Mouse (Mus musculus): ENCODE measurements around the gene Cdk2ap2. TPM values are rescaled to one million over a fixed set of nuclear protein-coding genes. Genes with fewer than 3 reads are reported as not detected.
"Not testable (repeated sequence)": the region's sequence is repeated elsewhere in the genome, so short reads cannot be mapped to it uniquely, and the experiment has no call there.

The Cdk2ap2 gene
- polyA plus RNA-seq, 1 experiment: 200 TPM

- no peak for DNase-seq
- Histone ChIP-seq H3K4me3 (replicated peaks; ENCODE audit: extremely low read depth, low read depth, low read length) (no peak overlapping the region), H3K4me1 (ENCODE audit: control insufficient read depth, insufficient read depth, low read length) (no peaks in the 10 kb centered on the region)
- TF ChIP-seq CTCF (IDR thresholded peaks at IDR 0.05; ENCODE audit: insufficient read depth, low read length): no peak
- TF ChIP-seq POLR2A (IDR thresholded peaks at IDR 0.05; ENCODE audit: borderline replicate concordance, extremely low read depth, low read depth, low read length): no peak
- WGBS: 40% methylated on average over 6 of the region's 6 CpGs
Measured at GRCm38 (mm10) chr19:4066280-4066679, 30.7 kb upstream of the Cdk2ap2 start.

GRCm38 (mm10) chr19:4066877-4067276, 30.1 kb upstream of the Cdk2ap2 start:
- Histone ChIP-seq H3K4me1 (ENCODE audit: control insufficient read depth, insufficient read depth, low read length) (no peaks in the 10 kb centered on the region), H3K4me3 (replicated peaks; ENCODE audit: extremely low read depth, low read depth, low read length) (no peak overlapping the region)
- no peak for TF ChIP-seq CTCF (IDR thresholded peaks at IDR 0.05; ENCODE audit: insufficient read depth, low read length)
- no peak for TF ChIP-seq POLR2A (IDR thresholded peaks at IDR 0.05; ENCODE audit: borderline replicate concordance, extremely low read depth, low read depth, low read length)
- DNase-seq: no peak

- not testable (repeated sequence) for H3K4me3 ChIP-seq (replicated peaks; ENCODE audit: extremely low read depth, low read depth, low read length); H3K4me1 ChIP-seq (ENCODE audit: control insufficient read depth, insufficient read depth, low read length); DNase-seq
- 94% methylated on average over 2 of the region's 2 CpGs for WGBS
Measured at GRCm38 (mm10) chr19:4068242-4068641, 28.7 kb upstream of the Cdk2ap2 start.

GRCm38 (mm10) chr19:4068717-4069410, 28.1 kb upstream of the Cdk2ap2 start:
- TF ChIP-seq CTCF (IDR thresholded peaks at IDR 0.05; ENCODE audit: insufficient read depth, low read length) (no peak), POLR2A (IDR thresholded peaks at IDR 0.05; ENCODE audit: borderline replicate concordance, extremely low read depth, low read depth, low read length) (no peak)
- DNase-seq: no peak
- Histone ChIP-seq H3K4me1 (ENCODE audit: control insufficient read depth, insufficient read depth, low read length) (no peaks in the 10 kb centered on the region), H3K4me3 (replicated peaks; ENCODE audit: extremely low read depth, low read depth, low read length) (no peak overlapping the region)
- WGBS: 67% methylated on average over 15 of the region's 15 CpGs

GRCm38 (mm10) chr19:4070311-4070710, 26.7 kb upstream of the Cdk2ap2 start:
- 80% methylated on average over 15 of the region's 15 CpGs for WGBS
- Histone ChIP-seq H3K4me1 (ENCODE audit: control insufficient read depth, insufficient read depth, low read length) (no peaks in the 10 kb centered on the region), H3K4me3 (replicated peaks; ENCODE audit: extremely low read depth, low read depth, low read length) (no peak overlapping the region)
- TF ChIP-seq CTCF (IDR thresholded peaks at IDR 0.05; ENCODE audit: insufficient read depth, low read length) (no peak), POLR2A (IDR thresholded peaks at IDR 0.05; ENCODE audit: borderline replicate concordance, extremely low read depth, low read depth, low read length) (no peak)
- DNase-seq: no peak

GRCm38 (mm10) chr19:4070756-4071155, 26.2 kb upstream of the Cdk2ap2 start:
- DNase-seq: no peak
- WGBS: 69% methylated on average over 8 of the region's 8 CpGs
- no peak overlapping the region for H3K4me3 ChIP-seq (replicated peaks; ENCODE audit: extremely low read depth, low read depth, low read length)
- no peak for TF ChIP-seq POLR2A (IDR thresholded peaks at IDR 0.05; ENCODE audit: borderline replicate concordance, extremely low read depth, low read depth, low read length)
- no peak for TF ChIP-seq CTCF (IDR thresholded peaks at IDR 0.05; ENCODE audit: insufficient read depth, low read length)
- H3K4me1 ChIP-seq (ENCODE audit: control insufficient read depth, insufficient read depth, low read length): no peaks in the 10 kb centered on the region

- Histone ChIP-seq H3K4me3 (replicated peaks; ENCODE audit: extremely low read depth, low read depth, low read length) (no peak overlapping the region), H3K4me1 (ENCODE audit: control insufficient read depth, insufficient read depth, low read length) (no peaks in the 10 kb centered on the region)
- no peak for DNase-seq
- TF ChIP-seq CTCF (IDR thresholded peaks at IDR 0.05; ENCODE audit: insufficient read depth, low read length) (no peak), POLR2A (IDR thresholded peaks at IDR 0.05; ENCODE audit: borderline replicate concordance, extremely low read depth, low read depth, low read length) (no peak)
- WGBS: 92% methylated on average over 6 of the region's 6 CpGs
Measured at GRCm38 (mm10) chr19:4071406-4071805, 25.6 kb upstream of the Cdk2ap2 start.

GRCm38 (mm10) chr19:4072706-4073424, 24.1 kb upstream of the Cdk2ap2 start:
- no peak for DNase-seq

GRCm38 (mm10) chr19:4075531-4075930, 21.5 kb upstream of the Cdk2ap2 start:
- WGBS: 90% methylated on average over 1 of the region's 1 CpGs
- Histone ChIP-seq H3K4me1 (ENCODE audit: control insufficient read depth, insufficient read depth, low read length) (no peaks in the 10 kb centered on the region), H3K4me3 (replicated peaks; ENCODE audit: extremely low read depth, low read depth, low read length) (no peak overlapping the region)
- TF ChIP-seq POLR2A (IDR thresholded peaks at IDR 0.05; ENCODE audit: borderline replicate concordance, extremely low read depth, low read depth, low read length) (no peak), CTCF (IDR thresholded peaks at IDR 0.05; ENCODE audit: insufficient read depth, low read length) (no peak)
- DNase-seq: no peak

More at GRCm38 (mm10) chr19:4072706-4073424, 24.1 kb upstream of the Cdk2ap2 start:
- TF ChIP-seq CTCF (IDR thresholded peaks at IDR 0.05; ENCODE audit: insufficient read depth, low read length) (no peak), POLR2A (IDR thresholded peaks at IDR 0.05; ENCODE audit: borderline replicate concordance, extremely low read depth, low read depth, low read length) (no peak)
- Histone ChIP-seq H3K4me1 (ENCODE audit: control insufficient read depth, insufficient read depth, low read length) (no peaks in the 10 kb centered on the region), H3K4me3 (replicated peaks; ENCODE audit: extremely low read depth, low read depth, low read length) (no peak overlapping the region)
- WGBS: 76% methylated on average over 6 of the region's 6 CpGs

- TF ChIP-seq POLR2A (IDR thresholded peaks at IDR 0.05; ENCODE audit: borderline replicate concordance, extremely low read depth, low read depth, low read length): no peak
- TF ChIP-seq CTCF (IDR thresholded peaks at IDR 0.05; ENCODE audit: insufficient read depth, low read length): no peak
- no peak for DNase-seq
- WGBS: 72% methylated on average over 1 of the region's 1 CpGs
- H3K4me3 ChIP-seq (replicated peaks; ENCODE audit: extremely low read depth, low read depth, low read length): no peak overlapping the region
- H3K4me1 ChIP-seq (ENCODE audit: control insufficient read depth, insufficient read depth, low read length): no peaks in the 10 kb centered on the region
Measured at GRCm38 (mm10) chr19:4079594-4079993, 17.4 kb upstream of the Cdk2ap2 start.
